Mouse (Mus musculus) lung, postnatal 25 days (tissue): ENCODE measurements around the gene Zfand2a.

Experiments
- DNase-seq: peaks from one replicate; pipeline ENCODE4 v3.0.0; 2022; ENCODE audit warnings: low spot score

Zfand2a gene

GRCm38 (mm10) chr5:139466373-139466772 lies 18.0 kb downstream of the Zfand2a start:
- DNase-seq, result no peak

- no peak for DNase-seq
Observed at GRCm38 (mm10) chr5:139464874-139465273, 19.5 kb downstream of the Zfand2a start.

DNA sequence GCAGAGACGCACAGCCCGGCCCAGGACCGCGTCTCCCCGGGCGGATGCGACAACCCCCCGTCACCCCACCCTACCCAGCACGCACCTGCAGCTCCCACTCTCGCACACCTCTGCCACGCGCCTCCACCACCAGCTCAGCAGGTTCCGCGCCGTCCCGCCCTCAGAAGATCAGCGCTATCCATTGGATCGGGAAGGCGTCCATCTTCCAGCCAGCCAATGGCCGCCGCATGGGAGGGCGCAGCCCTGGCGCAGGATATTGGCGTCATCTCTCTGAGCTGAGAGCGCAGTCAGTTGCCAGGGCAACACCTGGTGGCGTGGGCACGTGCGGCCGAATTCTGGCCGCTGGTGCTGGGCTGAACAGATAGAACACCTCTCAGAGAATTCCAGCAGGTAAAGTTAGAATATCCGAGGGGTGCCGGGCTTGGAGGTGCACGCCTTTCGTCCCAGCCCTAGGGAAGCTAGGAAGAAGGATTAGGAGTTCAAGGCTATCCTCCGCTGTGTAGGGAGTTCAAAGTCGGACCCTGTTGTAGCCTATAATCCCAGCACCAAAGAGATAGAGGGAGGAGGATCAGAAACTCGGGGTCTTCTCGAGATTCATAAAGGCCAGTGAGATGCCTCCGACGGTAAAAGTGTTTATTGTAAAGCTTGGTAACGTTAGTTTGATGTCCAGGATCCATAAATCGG lies 23.8 kb downstream of the Zfand2a start, which contains the start of gene 3110082I17Rik:
3110082I17Rik (minus strand) TSS at position 144 of the 684 bp plus-strand sequence.
- DNase-seq, result peak; percentile 97

GRCm38 (mm10) chr5:139459938-139460337 lies 24.4 kb downstream of the Zfand2a start:
- DNase-seq, result no peak

- peak; percentile 72 for DNase-seq
Observed at GRCm38 (mm10) chr5:139457241-139457640, 27.1 kb downstream of the Zfand2a start.

DNA sequence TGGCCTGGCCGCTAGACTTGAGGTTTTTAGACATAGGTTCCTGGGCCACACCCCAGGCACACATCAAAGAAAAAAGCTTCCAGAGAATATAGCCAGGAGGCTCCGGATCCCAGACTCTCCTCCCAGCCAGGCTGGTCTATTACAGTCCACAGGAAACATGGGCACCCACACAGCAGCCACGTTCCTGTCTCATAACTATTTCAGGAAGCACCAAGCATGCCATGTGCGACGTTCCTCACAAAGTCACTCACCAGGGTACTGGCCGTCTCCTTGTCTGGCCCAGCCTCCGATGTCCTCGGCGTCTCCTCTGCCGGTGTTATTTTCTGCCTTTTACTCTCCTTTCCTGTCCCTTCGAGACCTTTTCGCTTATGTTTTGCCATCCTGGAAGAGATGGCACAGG lies 29.2 kb downstream of the Zfand2a start:
- no peak for DNase-seq

DNA sequence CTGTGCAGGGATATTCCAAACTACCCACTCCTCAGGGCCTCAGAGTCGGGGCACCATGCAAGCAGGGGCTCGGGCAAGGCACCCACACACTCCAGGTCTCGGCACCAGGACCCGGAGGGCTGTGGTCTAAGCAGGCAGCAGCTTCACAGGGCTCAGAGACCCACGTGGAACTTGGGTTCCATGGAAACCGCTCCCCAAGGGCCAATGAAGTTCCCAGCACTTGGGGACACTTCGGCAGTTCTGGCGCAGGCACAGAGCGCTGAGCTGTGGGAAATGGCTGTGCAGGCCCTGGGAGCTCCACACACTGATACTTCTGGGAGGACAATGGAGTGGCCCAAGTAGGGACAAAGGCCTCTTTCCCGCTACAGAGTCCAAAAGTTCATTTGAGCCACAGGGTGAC lies 31.3 kb downstream of the Zfand2a start:
- no peak for DNase-seq

DNA sequence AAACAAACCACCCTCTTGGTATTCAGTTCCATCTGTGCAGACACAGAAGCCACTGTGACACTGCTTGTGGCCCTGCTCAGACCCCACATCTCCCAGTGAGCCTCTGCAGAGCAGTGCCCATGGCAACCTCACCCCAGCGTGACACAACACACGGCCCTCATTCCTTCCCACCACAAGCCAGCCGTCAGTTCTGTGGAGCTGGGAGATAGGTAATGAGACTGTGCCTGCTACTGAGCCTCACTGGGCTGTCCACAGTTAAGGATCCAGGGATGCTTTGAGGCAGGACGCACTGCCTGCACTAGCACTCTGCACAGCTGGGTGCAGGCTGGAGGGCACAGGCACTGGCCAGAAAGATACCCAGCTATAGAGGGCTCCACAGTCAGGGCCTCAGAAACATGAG lies 34.4 kb downstream of the Zfand2a start:
- no peak for DNase-seq

DNA sequence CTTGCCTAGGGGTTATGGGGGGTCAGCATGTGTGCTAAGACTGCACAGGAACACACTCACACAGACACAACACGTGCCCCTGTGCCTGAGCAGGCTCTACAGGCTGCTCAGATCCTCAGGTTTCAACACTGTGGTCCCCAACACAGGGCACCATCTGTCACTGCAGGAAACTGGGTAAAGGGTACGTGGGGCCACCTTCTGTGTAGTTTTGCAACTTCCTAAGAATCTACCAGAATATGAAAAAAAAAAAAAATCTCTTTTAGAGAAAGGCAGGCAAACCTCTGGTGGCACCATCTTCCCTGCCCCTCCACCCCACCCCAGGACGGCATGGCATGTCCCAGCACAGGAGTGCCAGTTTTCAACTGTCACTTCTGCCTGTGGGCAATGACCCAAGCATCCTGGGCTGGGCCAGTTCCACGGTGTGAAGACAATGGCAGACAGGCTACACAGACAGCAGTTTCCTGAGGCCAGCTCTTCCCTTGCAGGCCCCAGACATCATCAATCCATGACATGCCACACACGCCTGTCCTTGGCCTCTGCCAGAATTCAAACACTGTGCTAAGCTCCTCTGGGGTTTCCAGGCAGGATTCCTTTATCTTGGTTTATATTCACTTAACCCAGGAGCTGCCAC lies 35.1 kb downstream of the Zfand2a start:
- peak; percentile 32 for DNase-seq

GRCm38 (mm10) chr5:139448025-139448424 lies 36.3 kb downstream of the Zfand2a start:
- no peak for DNase-seq

GRCm38 (mm10) chr5:139445258-139445657 lies 39.1 kb downstream of the Zfand2a start:
- no peak for DNase-seq

- no peak for DNase-seq
Observed at GRCm38 (mm10) chr5:139442962-139443361, 41.4 kb downstream of the Zfand2a start.

GRCm38 (mm10) chr5:139442428-139442827 lies 41.9 kb downstream of the Zfand2a start:
- DNase-seq, result no peak

GRCm38 (mm10) chr5:139441726-139442018 lies 42.7 kb downstream of the Zfand2a start:
- no peak for DNase-seq

DNA sequence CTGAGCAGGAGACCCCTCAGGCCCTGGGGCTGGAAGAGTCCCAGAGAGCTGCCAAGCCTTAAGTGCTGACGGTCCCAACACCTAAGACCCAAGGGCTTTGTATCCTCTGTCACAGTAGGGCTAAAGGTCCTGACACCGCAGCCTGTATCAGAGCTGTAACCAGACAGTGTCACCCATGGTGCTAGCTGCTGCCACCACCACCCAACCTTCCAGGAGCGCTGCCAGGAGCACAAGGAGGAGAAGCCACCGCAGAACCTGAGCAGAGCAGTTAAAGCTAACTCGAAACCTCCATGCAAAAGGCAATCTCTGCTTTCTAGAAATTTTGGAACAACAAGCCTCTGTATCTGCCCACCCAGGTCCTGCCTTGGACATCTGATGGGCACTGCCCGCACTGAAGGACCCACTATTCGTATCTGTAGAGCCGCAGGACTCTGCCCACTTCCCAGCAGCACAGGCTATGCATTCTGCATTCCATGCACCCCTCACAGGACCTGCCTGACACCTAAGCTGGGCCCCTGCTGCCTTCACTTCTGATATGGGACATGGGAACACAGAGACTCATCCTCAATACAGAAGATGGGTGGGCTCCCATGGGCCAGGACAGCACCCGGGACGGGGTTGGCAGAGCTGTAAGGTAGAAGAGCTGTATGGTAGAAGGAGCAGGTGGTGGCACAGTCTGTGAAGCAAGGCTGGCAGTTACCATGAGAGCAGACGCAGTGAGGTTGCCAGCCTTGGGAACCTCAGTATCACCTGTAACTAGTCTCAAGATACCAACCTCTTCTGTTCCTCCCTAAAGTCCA lies 43.2 kb downstream of the Zfand2a start:
- no peak for DNase-seq

DNA sequence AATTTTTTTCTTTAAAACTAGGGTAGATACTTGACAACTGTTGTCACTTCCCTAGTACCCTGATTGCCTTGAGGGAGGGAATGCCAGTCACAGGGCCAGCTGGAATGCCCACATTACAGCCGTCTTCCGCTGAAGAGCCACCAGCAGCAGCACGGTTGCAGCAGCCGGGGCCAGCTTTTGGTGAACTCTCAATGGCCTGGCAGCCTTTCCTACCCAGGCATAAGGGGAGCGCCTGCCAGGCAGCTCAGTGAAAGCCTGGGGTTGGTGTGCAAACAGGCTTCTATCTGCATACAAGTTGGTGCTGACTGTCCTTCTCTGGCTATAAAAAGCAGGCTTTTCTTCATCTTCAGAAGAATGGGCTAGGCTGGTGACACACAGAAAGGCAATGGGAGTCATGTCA lies 43.9 kb downstream of the Zfand2a start:
- DNase-seq, result no peak

GRCm38 (mm10) chr5:139438440-139438839 lies 45.9 kb downstream of the Zfand2a start:
- no peak for DNase-seq

DNA sequence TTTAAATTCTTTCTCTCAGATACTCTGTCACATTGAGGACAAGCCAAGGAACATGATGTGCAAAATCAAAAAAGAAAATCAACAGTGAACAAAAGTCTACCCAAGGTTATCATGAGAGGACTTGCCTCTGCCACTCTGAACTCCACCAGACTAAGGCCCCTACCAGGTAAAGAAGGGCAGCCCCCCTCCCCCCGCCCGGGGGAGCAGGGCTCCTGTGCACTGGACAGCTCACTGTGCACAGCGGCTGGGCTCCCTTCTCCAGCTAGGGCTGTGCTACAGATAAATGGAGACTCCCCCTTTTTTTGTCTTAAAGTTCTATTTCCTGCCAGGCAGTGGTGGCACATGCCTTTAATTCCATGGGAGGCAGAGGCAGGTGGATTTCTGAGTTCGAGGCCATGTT lies 46.6 kb downstream of the Zfand2a start:
- DNase-seq, result no peak

GRCm38 (mm10) chr5:139434940-139435339 lies 49.4 kb downstream of the Zfand2a start:
- no peak for DNase-seq

GRCm38 (mm10) chr5:139433842-139434568 lies 50.3 kb downstream of the Zfand2a start:
- DNase-seq, result no peak

DNA sequence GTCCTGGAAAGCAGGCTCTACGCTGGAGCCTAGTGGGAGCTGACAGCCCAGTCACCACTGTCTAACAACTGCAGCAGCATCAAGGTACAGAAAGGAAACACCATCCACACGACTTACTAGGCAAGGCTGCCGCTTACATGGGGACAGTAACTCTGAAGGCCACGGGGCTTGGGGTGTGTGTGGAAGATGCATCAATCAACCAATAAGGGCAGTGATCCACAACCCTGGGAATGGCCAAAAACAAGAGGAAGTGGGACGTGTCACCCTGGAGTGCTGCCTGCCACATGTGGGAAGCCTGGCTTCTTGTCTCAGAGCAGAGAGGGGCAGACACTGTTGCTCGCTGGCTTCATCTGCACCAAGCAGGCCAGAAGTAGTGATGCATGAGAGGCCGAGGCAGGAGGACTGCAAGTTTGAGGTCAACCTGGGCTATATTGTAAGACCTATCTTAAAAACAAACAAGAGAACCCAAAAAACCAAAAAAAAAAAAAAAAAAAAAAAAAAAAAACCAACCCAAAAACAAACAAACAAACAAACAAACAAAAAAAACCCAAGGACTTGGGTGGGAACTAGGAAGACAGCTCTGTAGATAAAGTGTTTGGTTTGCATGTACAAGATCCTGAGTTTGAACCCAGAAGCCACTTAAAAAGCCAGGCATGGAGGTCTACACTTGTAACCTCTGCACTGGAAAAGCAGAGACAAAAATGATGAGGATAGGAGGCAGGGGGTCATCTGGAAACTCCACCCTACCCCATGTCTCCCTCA lies 51.4 kb downstream of the Zfand2a start:
- no peak for DNase-seq

- no peak for DNase-seq
Observed at GRCm38 (mm10) chr5:139432333-139432732, 52.0 kb downstream of the Zfand2a start.
